Mouse (Mus musculus) large intestine, adult 2 months (tissue): ENCODE measurements around the gene Slc22a15. TPM values are rescaled to one million over a fixed set of nuclear protein-coding genes. Genes with fewer than 3 reads are reported as not detected.
A peak's percentile ranks its signal among the peaks of the same experiment; 100 is the strongest.

Source experiments
- DNase-seq: peaks from one replicate; pipeline ENCODE4 v3.0.0-alpha.2; 2012; ENCODE audit warnings: low read depth, low spot score
- WGBS: fragments of 180-500 bp; shearing (Covaris S2); methylation state at CpG from one replicate; pipeline ENCODE4 v1.1.7; 2018; 5-methylcytosine and 5-hydroxymethylcytosine counted together
- polyA plus RNA-seq: library from polyadenylated mRNA; depleted of rRNA; stranded (reverse); fragments of >200 nt; gene quantifications from 2 replicates; pipeline ENCODE4 v1.2.3, GENCODE M21; 2012

The Slc22a15 gene
- polyA plus RNA-seq, 1 experiment = 3.6 TPM

- WGBS = 71% methylated on average over 7 of the region's 7 CpGs
- DNase-seq = no peak
Measured at GRCm38 (mm10) chr3:101876459-101877285, 47.6 kb downstream of the Slc22a15 start.

GRCm38 (mm10) chr3:101875258-101875920, 48.9 kb downstream of the Slc22a15 start:
- WGBS = 85% methylated on average over 10 of the region's 10 CpGs
- no peak for DNase-seq

GRCm38 (mm10) chr3:101873061-101873675, 51.1 kb downstream of the Slc22a15 start:
- DNase-seq = no peak
- 80% methylated on average over 7 of the region's 7 CpGs for WGBS

GRCm38 (mm10) chr3:101871951-101872350, 52.3 kb downstream of the Slc22a15 start:
- DNase-seq = no peak
- WGBS = 88% methylated on average over 9 of the region's 9 CpGs

- 70% methylated on average over 4 of the region's 4 CpGs for WGBS
- no peak for DNase-seq
Measured at GRCm38 (mm10) chr3:101867001-101867421, 57.2 kb downstream of the Slc22a15 start.

- WGBS = 68% methylated on average over 3 of the region's 3 CpGs
- no peak for DNase-seq
Measured at GRCm38 (mm10) chr3:101861856-101862255, 62.4 kb downstream of the Slc22a15 start.

- DNase-seq = no peak
- WGBS = 82% methylated on average over 7 of the region's 7 CpGs
Measured at GRCm38 (mm10) chr3:101860151-101860550, 64.1 kb downstream of the Slc22a15 start.

- no peak for DNase-seq
- WGBS = 87% methylated on average over 7 of the region's 7 CpGs
Measured at GRCm38 (mm10) chr3:101859740-101860139, 64.5 kb downstream of the Slc22a15 start.

- no peak for DNase-seq
- WGBS = 68% methylated on average over 1 of the region's 1 CpGs
Measured at GRCm38 (mm10) chr3:101854075-101854474, 70.2 kb downstream of the Slc22a15 start.

GRCm38 (mm10) chr3:101851363-101851762, 72.9 kb downstream of the Slc22a15 start:
- 27% methylated on average over 6 of the region's 6 CpGs for WGBS
- no peak for DNase-seq

GRCm38 (mm10) chr3:101848816-101849215, 75.4 kb downstream of the Slc22a15 start, which contains the start of gene Mab21l3:
TSS of gene Mab21l3 (minus strand) at chr3:101848959.
- no peak for DNase-seq
- 65% methylated on average over 5 of the region's 5 CpGs for WGBS

GRCm38 (mm10) chr3:101846096-101846495, 78.2 kb downstream of the Slc22a15 start:
- 50% methylated on average over 4 of the region's 4 CpGs for WGBS
- DNase-seq = no peak

- DNase-seq = no peak
- 73% methylated on average over 7 of the region's 7 CpGs for WGBS
Measured at GRCm38 (mm10) chr3:101842372-101843094, 81.7 kb downstream of the Slc22a15 start.

GRCm38 (mm10) chr3:101839327-101839726, 84.9 kb downstream of the Slc22a15 start:
- DNase-seq = no peak
- WGBS = 89% methylated on average over 9 of the region's 9 CpGs

- 66% methylated on average over 3 of the region's 3 CpGs for WGBS
- DNase-seq = no peak
Measured at GRCm38 (mm10) chr3:101836971-101837370, 87.3 kb downstream of the Slc22a15 start.

GRCm38 (mm10) chr3:101836532-101836931, 87.7 kb downstream of the Slc22a15 start:
- WGBS = 61% methylated on average over 5 of the region's 5 CpGs
- no peak for DNase-seq

GRCm38 (mm10) chr3:101836045-101836444, 88.2 kb downstream of the Slc22a15 start:
- peak; percentile 54 for DNase-seq

GRCm38 (mm10) chr3:101831189-101831858, 92.9 kb downstream of the Slc22a15 start:
- 33% methylated on average over 10 of the region's 10 CpGs for whole genome bisulfite sequencing
- no peak for DNase-seq

More at GRCm38 (mm10) chr3:101836045-101836444, 88.2 kb downstream of the Slc22a15 start:
- WGBS = 8% methylated on average over 8 of the region's 8 CpGs
